Mouse (Mus musculus) kidney, adult 2 months (tissue): ENCODE data around the gene Zfp980.
"Not testable (repeated sequence)": the region's sequence is repeated elsewhere in the genome, so short reads cannot be mapped to it uniquely, and the experiment has no call there.

Experiments used
- CTCF ChIP-seq: fragments of 200-500 bp; conservative IDR thresholded peaks from 2 replicates; pipeline ENCODE4 v1.5.1; 2011; ENCODE audit warnings: low read depth, mild to moderate bottlenecking, control low read depth, low read length, moderate library complexity, mixed read lengths; ENCODE audit not compliant: insufficient read depth, insufficient read length
- POLR2A ChIP-seq: fragments of 200-500 bp; IDR thresholded peaks from one replicate; pipeline ENCODE4 v1.6.1; 2011; ENCODE audit warnings: low read depth, low read length, control low read depth

GRCm38 (mm10) chr4:145686061-145686460 is 15.6 kb downstream of the Zfp980 start:
- not testable (repeated sequence) for TF ChIP-seq POLR2A, CTCF
